ENCODE assay signal across 13 mouse cellular contexts in genomic region chr7:46421535-46421934, GRCm38 (mm10). TPM values are rescaled to one million over a fixed set of nuclear protein-coding genes. Genes with fewer than 3 reads are reported as not detected.
A peak's percentile ranks its signal among the peaks of the same experiment; 100 is the strongest.
DNase-seq lines count a peak whose midpoint lies in the region; ATAC-seq and TF ChIP-seq lines count a peak whose summit lies in the region.
"Had no signal": no experiment of that assay in that cellular context is flagged by ENCODE, and none has a peak within 500 bp of the region (broad histone marks: within the 10 kb centered on the region; RNA-seq: fewer than 3 reads in every experiment).

No protein-coding gene starts in this region.

- no peaks in the 10 kb centered on the region for H3K9me3 ChIP-seq in neural tube, embryonic 13.5 days
- H3K9me3 ChIP-seq in hindbrain, embryonic 15.5 days: no peaks in the 10 kb centered on the region
- H3K9me3 ChIP-seq: embryonic facial prominence, embryonic 12.5 days; stomach, embryonic 15.5 days had no signal

- no peak overlapping the region for H3K4me2 ChIP-seq in neural tube, embryonic 13.5 days
- no peak overlapping the region for H3K4me2 ChIP-seq in hindbrain, embryonic 15.5 days
- H3K4me2 ChIP-seq: embryonic facial prominence, embryonic 12.5 days; stomach, embryonic 15.5 days had no signal

- TF ChIP-seq POLR2A in olfactory bulb, adult 2 months (IDR thresholded peaks at IDR 0.05; ENCODE audit: insufficient read depth, low read depth, low read length): no peak

- peaks cover 46% of the 10 kb centered on the region for H3K4me1 ChIP-seq in neural tube, embryonic 13.5 days (replicated peaks)
- peaks cover 56% of the 10 kb centered on the region for H3K4me1 ChIP-seq in hindbrain, embryonic 15.5 days (replicated peaks)
- peaks cover 76% of the 10 kb centered on the region for H3K4me1 ChIP-seq in olfactory bulb, adult 2 months (ENCODE audit: control insufficient read depth, insufficient read depth, low read length)
- H3K4me1 ChIP-seq: embryonic facial prominence, embryonic 12.5 days; stomach, embryonic 15.5 days had no signal

- H3K27me3 ChIP-seq in neural tube, embryonic 13.5 days: no peaks in the 10 kb centered on the region
- H3K27me3 ChIP-seq in hindbrain, embryonic 15.5 days: no peaks in the 10 kb centered on the region
- H3K27me3 ChIP-seq: stomach, embryonic 15.5 days had no signal

- H3K36me3 ChIP-seq in neural tube, embryonic 13.5 days: no peaks in the 10 kb centered on the region
- no peaks in the 10 kb centered on the region for H3K36me3 ChIP-seq in hindbrain, embryonic 15.5 days
- H3K36me3 ChIP-seq: embryonic facial prominence, embryonic 12.5 days; stomach, embryonic 15.5 days had no signal

- 0 out of 2 replicates have a peak, but pooled peaks have one; percentile 3 for ATAC-seq in neural tube, embryonic 13.5 days (ENCODE audit: low read depth)
- ATAC-seq in hindbrain, embryonic 15.5 days (ENCODE audit: low FRiP score, low read depth): no peak
- ATAC-seq: intestine, postnatal 0 days had no signal

- 42% methylated on average over 5 of the region's 5 CpGs for WGBS in neural tube, embryonic 13.5 days
- 33% methylated on average over 5 of the region's 5 CpGs for WGBS in hindbrain, embryonic 15.5 days
- 22% methylated on average over 5 of the region's 5 CpGs for WGBS in olfactory bulb, adult 2 months

- TF ChIP-seq CTCF in olfactory bulb, adult 2 months (IDR thresholded peaks at IDR 0.05; ENCODE audit: insufficient read depth, low read depth, low read length): no peak

- H3K9ac ChIP-seq in neural tube, embryonic 13.5 days: no peak overlapping the region
- H3K9ac ChIP-seq in hindbrain, embryonic 15.5 days: no peak overlapping the region
- H3K9ac ChIP-seq: embryonic facial prominence, embryonic 12.5 days; stomach, embryonic 15.5 days had no signal

- no peak overlapping the region for H3K4me3 ChIP-seq in neural tube, embryonic 13.5 days
- no peak overlapping the region for H3K4me3 ChIP-seq in hindbrain, embryonic 15.5 days
- no peak overlapping the region for H3K4me3 ChIP-seq in olfactory bulb, adult 2 months (ENCODE audit: insufficient read depth, low read depth, low read length)
- H3K4me3 ChIP-seq: embryonic facial prominence, embryonic 12.5 days; stomach, embryonic 15.5 days had no signal

- DNase-seq in cerebellum, adult 11 months: peak; percentile 59
- no peak for DNase-seq in cerebellum, postnatal 4 days (ENCODE audit: low spot score in 2 of 2)
- DNase-seq in neural tube, embryonic 10.5 days (ENCODE audit: extremely low spot score, low spot score): no peak
- no peak for DNase-seq in c-Kit-positive CD71-positive TER-119-positive erythroid progenitor cells, embryonic 14.5 days (ENCODE audit: low spot score)
- DNase-seq in kidney, postnatal 25 days: no peak
- DNase-seq: gastrocnemius, postnatal 10 days had no signal

- peak overlapping the region; percentile 68 for H3K27ac ChIP-seq in neural tube, embryonic 13.5 days (replicated peaks)
- H3K27ac ChIP-seq in hindbrain, embryonic 15.5 days (replicated peaks): peak overlapping the region; percentile 72
- H3K27ac ChIP-seq in olfactory bulb, adult 2 months (ENCODE audit: insufficient read depth, low read depth, low read length): peak overlapping the region; percentile 92
- H3K27ac ChIP-seq: embryonic facial prominence, embryonic 12.5 days; stomach, embryonic 15.5 days had no signal

RNA-seq across cellular contexts. Expression of gene Kcnc1, which starts 25.2 kb away (rescaled TPM):
- 8.5 and 12.2 TPM in 2 replicates for polyA plus RNA-seq in neural tube, embryonic 13.5 days (2015; fragmentation: Nextera tagmentation; extraction: Ambion mirVana)
- polyA plus RNA-seq in hindbrain, embryonic 15.5 days (2015; fragmentation: Nextera tagmentation; extraction: Ambion mirVana): 19.2 and 23.9 TPM in 2 replicates
- polyA plus RNA-seq in olfactory bulb, adult 2 months (2012; ENCODE audit: insufficient read depth, insufficient read length, low replicate concordance, missing spikeins): 47.6 and 146 TPM in 2 replicates
- polyA plus RNA-seq: heart, embryonic 14.5 days had no signal

RNA-seq across cellular contexts. Expression of gene Myod1, which starts 45.3 kb away (rescaled TPM):
- polyA plus RNA-seq in neural tube, embryonic 13.5 days (2015; fragmentation: Nextera tagmentation; extraction: Ambion mirVana): 2.2 and 8.1 TPM in 2 replicates
- polyA plus RNA-seq in hindbrain, embryonic 15.5 days (2015; fragmentation: Nextera tagmentation; extraction: Ambion mirVana): 0.08 and 0.25 TPM in 2 replicates
- not detected in 2 replicates for polyA plus RNA-seq in olfactory bulb, adult 2 months (2012; ENCODE audit: insufficient read depth, insufficient read length, low replicate concordance, missing spikeins)
- polyA plus RNA-seq: heart, embryonic 14.5 days; intestine, postnatal 0 days had no signal
